Mouse (Mus musculus) forebrain, embryonic 11.5 days (tissue): ENCODE results near the gene Wdr75. TPM values are rescaled to one million over a fixed set of nuclear protein-coding genes. Genes with fewer than 3 reads are reported as not detected.

Experiments used
- ATAC-seq: fragments of 200-750 bp; cut with Nextera tagmentation; replicated peaks from 2 replicates; pipeline ENCODE4 v1.8.0; 2017; ENCODE audit warnings: moderate TSS enrichment; ENCODE audit not compliant: low FRiP score
- DNase-seq: peaks from one replicate; pipeline ENCODE4 v3.0.0-alpha.2; 2017; ENCODE audit warnings: low spot score
- H3K27ac ChIP-seq: fragments of 300-500 bp; sonication (generic); 2 replicates; pipeline ENCODE4 v1.5.1; 2014; ENCODE audit warnings: low read depth, low read length
- H3K27me3 ChIP-seq: fragments of 300-500 bp; sonication (generic); 2 replicates; pipeline ENCODE4 v1.6.1; 2014; ENCODE audit warnings: mild to moderate bottlenecking, low read length, mixed read lengths; ENCODE audit not compliant: control insufficient read depth, insufficient read depth
- H3K36me3 ChIP-seq: fragments of 300-500 bp; sonication (generic); 2 replicates; pipeline ENCODE4 v1.6.1; 2014; ENCODE audit warnings: mild to moderate bottlenecking, low read length, moderate library complexity, mixed read lengths; ENCODE audit not compliant: control insufficient read depth, insufficient read depth
- H3K4me1 ChIP-seq: fragments of 300-500 bp; sonication (generic); replicated peaks from 2 replicates; pipeline ENCODE4 v1.6.1; 2014; ENCODE audit warnings: low read length, mixed read lengths; ENCODE audit not compliant: control insufficient read depth, insufficient read depth
- H3K4me2 ChIP-seq: fragments of 300-500 bp; sonication (generic); 2 replicates; pipeline ENCODE4 v1.6.1; 2014; ENCODE audit warnings: low read depth, mild to moderate bottlenecking, low read length, moderate library complexity, mixed read lengths; ENCODE audit not compliant: severe bottlenecking
- H3K4me3 ChIP-seq: fragments of 300-500 bp; sonication (generic); 2 replicates; pipeline ENCODE4 v1.5.1; 2014; ENCODE audit warnings: low read depth, low read length
- H3K9ac ChIP-seq: fragments of 300-500 bp; sonication (generic); 2 replicates; pipeline ENCODE4 v1.6.1; 2014; ENCODE audit warnings: low read length
- H3K9me3 ChIP-seq: fragments of 300-500 bp; sonication (generic); 2 replicates; pipeline ENCODE4 v1.6.1; 2016; ENCODE audit warnings: low read length, mixed read lengths; ENCODE audit not compliant: control insufficient read depth
- WGBS: fragments of 180-500 bp; shearing (Covaris S2); extraction: QIAGEN DNeasy Blood & Tissue Kit; methylation state at CpG from one replicate; pipeline ENCODE4 v1.1.7; 2014; 5-methylcytosine and 5-hydroxymethylcytosine counted together
- polyA plus RNA-seq: library from polyadenylated mRNA; unstranded; fragments of >200 nt; fragmentation: Nextera tagmentation; extraction: Ambion mirVana; gene quantifications from 2 replicates; pipeline ENCODE4 v1.2.1, GENCODE M21; 2014

Gene Wdr75
- 81.3 and 82.3 TPM in 2 replicates for polyA plus RNA-seq

GRCm38 (mm10) chr1:45794969-45795908, at the start of gene Wdr75:
Gene Wdr75 (plus strand): TSS chr1:45795166.
- 0 out of 2 replicates have a peak, but pooled peaks cover 2% of the 10 kb centered on the region for H3K4me1 ChIP-seq
- WGBS: under 1% methylated on average over 68 of the region's 70 CpGs
- peak within 1 kb of the TSS; percentile 88 for H3K4me3 ChIP-seq
- no peaks in the 10 kb centered on the region for H3K9me3 ChIP-seq
- no peaks in the 10 kb centered on the region for H3K36me3 ChIP-seq
- no peaks in the 10 kb centered on the region for H3K27me3 ChIP-seq
- H3K27ac ChIP-seq: peak within 1 kb of the TSS; percentile 26
- H3K4me2 ChIP-seq: peak within 1 kb of the TSS; percentile 75
- DNase-seq: peak; percentile 96
- peak within 1 kb of the TSS; percentile 95 for H3K9ac ChIP-seq
- ATAC-seq: peak; percentile 99

- no peak overlapping the region for H3K4me3 ChIP-seq
- no peak overlapping the region for H3K27ac ChIP-seq
- no peaks in the 10 kb centered on the region for H3K36me3 ChIP-seq
- DNase-seq: no peak
- no peaks in the 10 kb centered on the region for H3K9me3 ChIP-seq
- H3K4me1 ChIP-seq: no peaks in the 10 kb centered on the region
- H3K27me3 ChIP-seq: no peaks in the 10 kb centered on the region
- no peak overlapping the region for H3K9ac ChIP-seq
- no peak for ATAC-seq
- H3K4me2 ChIP-seq: no peak overlapping the region
These were observed 39.1 kb upstream of the Wdr75 start for GRCm38 (mm10) chr1:45755902-45756301.

GRCm38 (mm10) chr1:45756707-45757106, 38.3 kb upstream of the Wdr75 start:
- Histone ChIP-seq H3K4me2 (no peak overlapping the region), H3K4me3 (no peak overlapping the region), H3K9me3 (no peaks in the 10 kb centered on the region), H3K4me1 (no peaks in the 10 kb centered on the region), H3K9ac (no peak overlapping the region), H3K27me3 (no peaks in the 10 kb centered on the region), H3K27ac (no peak overlapping the region), H3K36me3 (no peaks in the 10 kb centered on the region)
- no peak for DNase-seq
- ATAC-seq: no peak

- Histone ChIP-seq H3K36me3 (no peaks in the 10 kb centered on the region), H3K27ac (no peak overlapping the region), H3K9me3 (no peaks in the 10 kb centered on the region), H3K4me1 (no peaks in the 10 kb centered on the region), H3K4me2 (no peak overlapping the region), H3K27me3 (no peaks in the 10 kb centered on the region), H3K9ac (no peak overlapping the region), H3K4me3 (no peak overlapping the region)
- WGBS: 86% methylated on average over 1 of the region's 1 CpGs
- DNase-seq: no peak
- no peak for ATAC-seq
These were observed 37.0 kb upstream of the Wdr75 start for GRCm38 (mm10) chr1:45758011-45758410.

GRCm38 (mm10) chr1:45760667-45761467, 34.1 kb upstream of the Wdr75 start:
- Histone ChIP-seq H3K4me3 (no peak overlapping the region), H3K27ac (no peak overlapping the region), H3K36me3 (no peaks in the 10 kb centered on the region), H3K9ac (no peak overlapping the region), H3K9me3 (no peaks in the 10 kb centered on the region), H3K4me1 (no peaks in the 10 kb centered on the region), H3K27me3 (no peaks in the 10 kb centered on the region), H3K4me2 (no peak overlapping the region)
- 40% methylated on average over 4 of the region's 4 CpGs for WGBS
- no peak for DNase-seq
- no peak for ATAC-seq

GRCm38 (mm10) chr1:45761468-45761795, 33.5 kb upstream of the Wdr75 start:
- no peak overlapping the region for H3K4me2 ChIP-seq
- H3K9me3 ChIP-seq: no peaks in the 10 kb centered on the region
- ATAC-seq (no peak), DNase-seq (no peak)
- no peak overlapping the region for H3K27ac ChIP-seq
- H3K4me3 ChIP-seq: no peak overlapping the region
- H3K9ac ChIP-seq: no peak overlapping the region
- H3K27me3 ChIP-seq: no peaks in the 10 kb centered on the region
- WGBS: 61% methylated on average over 1 of the region's 1 CpGs
- H3K36me3 ChIP-seq: no peaks in the 10 kb centered on the region
- no peaks in the 10 kb centered on the region for H3K4me1 ChIP-seq

- peak; percentile 55 for DNase-seq
- 70% methylated on average over 4 of the region's 4 CpGs for WGBS
- Histone ChIP-seq H3K27me3 (no peaks in the 10 kb centered on the region), H3K9ac (no peak overlapping the region), H3K4me1 (no peaks in the 10 kb centered on the region), H3K36me3 (no peaks in the 10 kb centered on the region), H3K4me2 (no peak overlapping the region), H3K9me3 (no peaks in the 10 kb centered on the region), H3K27ac (no peak overlapping the region), H3K4me3 (no peak overlapping the region)
- ATAC-seq: no peak
These were observed 29.3 kb upstream of the Wdr75 start for GRCm38 (mm10) chr1:45765678-45766077.

- no peak overlapping the region for H3K27ac ChIP-seq
- 27% methylated on average over 8 of the region's 8 CpGs for WGBS
These were observed 28.8 kb upstream of the Wdr75 start for GRCm38 (mm10) chr1:45766123-45766522.

More at GRCm38 (mm10) chr1:45766123-45766522, 28.8 kb upstream of the Wdr75 start:
- no peak overlapping the region for H3K4me2 ChIP-seq
- DNase-seq: peak; percentile 78
- no peak overlapping the region for H3K4me3 ChIP-seq
- no peaks in the 10 kb centered on the region for H3K27me3 ChIP-seq
- no peaks in the 10 kb centered on the region for H3K4me1 ChIP-seq
- no peaks in the 10 kb centered on the region for H3K9me3 ChIP-seq
- ATAC-seq: no peak
- no peak overlapping the region for H3K9ac ChIP-seq
- H3K36me3 ChIP-seq: no peaks in the 10 kb centered on the region
